ENCODE assay signal across 8 mouse cellular contexts in genomic region chr5:112573916-112574315, GRCm38 (mm10). TPM values are rescaled to one million over a fixed set of nuclear protein-coding genes. Genes with fewer than 3 reads are reported as not detected.
DNase-seq lines count a peak whose midpoint lies in the region; ATAC-seq and TF ChIP-seq lines count a peak whose summit lies in the region.

No protein-coding gene starts in this region.

- no peak overlapping the region for H3K27ac ChIP-seq in gastrocnemius, adult 2 months
- no peak overlapping the region for H3K27ac ChIP-seq in ES-Bruce4 (ENCODE audit: insufficient read depth, low read length)
- peak overlapping the region; percentile 71; the same call in 1 of the 2 replicates for H3K27ac ChIP-seq in left cerebral cortex, adult 2 months
- H3K27ac ChIP-seq in midbrain, embryonic 16.5 days (ENCODE audit: low read length) = peak overlapping the region; percentile 89

- intact Hi-C loops in gastrocnemius, adult 2 months (cut with DNase I) = no loop called here
- intact Hi-C loops in gastrocnemius, postnatal 36 days (cut with DNase I) = no loop called here
- intact Hi-C loops in left cerebral cortex, adult 2 months (cut with DNase I) = loop anchor here (2.0 to 10.0 kb wide), 2 partner anchors 105 to 481 kb away; no protein-coding TSS in a partner anchor

- no peak overlapping the region for H3K4me3 ChIP-seq in gastrocnemius, adult 2 months
- H3K4me3 ChIP-seq in ES-Bruce4 (ENCODE audit: low read depth, low read length) = no peak overlapping the region
- H3K4me3 ChIP-seq in left cerebral cortex, adult 2 months = peak overlapping the region; percentile 90
- H3K4me3 ChIP-seq in midbrain, embryonic 16.5 days (ENCODE audit: low read depth, low read length) = peak overlapping the region; percentile 61

- 4% methylated on average over 8 of the region's 8 CpGs for WGBS in midbrain, embryonic 16.5 days

- peaks cover 8% of the 10 kb centered on the region; the same call in 1 of the 2 replicates for H3K27me3 ChIP-seq in ES-Bruce4 (ENCODE audit: control insufficient read depth, insufficient read depth, low read length, poor library complexity, severe bottlenecking)
- no peaks in the 10 kb centered on the region for H3K27me3 ChIP-seq in midbrain, embryonic 16.5 days (ENCODE audit: control insufficient read depth, insufficient read depth, low read depth, low read length)

- H3K4me2 ChIP-seq in midbrain, embryonic 16.5 days (ENCODE audit: low read length) = peak overlapping the region; percentile 79

- H3K9me3 ChIP-seq in ES-Bruce4 (replicated peaks; ENCODE audit: control insufficient read depth, insufficient read depth, low read length, poor library complexity, severe bottlenecking) = no peaks in the 10 kb centered on the region
- no peaks in the 10 kb centered on the region for H3K9me3 ChIP-seq in midbrain, embryonic 16.5 days (replicated peaks; ENCODE audit: control insufficient read depth, low read length, poor library complexity, severe bottlenecking)

- TF ChIP-seq EP300 in ES-Bruce4 (IDR thresholded peaks at IDR 0.05; ENCODE audit: insufficient read depth, low read depth, low read length) = no peak

- TF ChIP-seq POLR2A in ES-Bruce4 (IDR thresholded peaks at IDR 0.05; ENCODE audit: insufficient read depth, low read length) = no peak

- H3K36me3 ChIP-seq in ES-Bruce4 (ENCODE audit: control insufficient read depth, insufficient read depth, low read length, poor library complexity, severe bottlenecking) = no peaks in the 10 kb centered on the region
- no peaks in the 10 kb centered on the region; the same call in 1 of the 2 replicates for H3K36me3 ChIP-seq in midbrain, embryonic 16.5 days (ENCODE audit: control insufficient read depth, insufficient read depth, low read length)

- peak; percentile 54 for ATAC-seq in midbrain, embryonic 16.5 days

- DNase-seq in gastrocnemius, adult 2 months = peak; percentile 29
- no peak for DNase-seq in gastrocnemius, postnatal 36 days
- DNase-seq in cerebellum, postnatal 25 days = peak; percentile 91 to 95
- peak; percentile 77 to 87 for DNase-seq in frontal cortex, postnatal 36 days (ENCODE audit: low spot score in 2 of 2)
- DNase-seq in left cerebral cortex, adult 2 months (ENCODE audit: extremely low spot score in 1 of 2, low spot score in 2 of 2) = peak; percentile 82 to 86
- DNase-seq in B cell, adult 2 months = no peak

- H3K4me1 ChIP-seq in ES-Bruce4 (ENCODE audit: control insufficient read depth, insufficient read depth, low read length) = no peaks in the 10 kb centered on the region
- peaks cover 30% of the 10 kb centered on the region for H3K4me1 ChIP-seq in midbrain, embryonic 16.5 days (ENCODE audit: control insufficient read depth, insufficient read depth, low read length)

- peak; percentile 56 for TF ChIP-seq CTCF in gastrocnemius, adult 2 months (IDR thresholded peaks at IDR 0.05)
- peak; percentile 76 for TF ChIP-seq CTCF in ES-Bruce4 (IDR thresholded peaks at IDR 0.05; ENCODE audit: low read depth, low read length)
- TF ChIP-seq CTCF in left cerebral cortex, adult 2 months (IDR thresholded peaks at IDR 0.05) = peak; percentile 92

- no peak overlapping the region for H3K9ac ChIP-seq in ES-Bruce4 (ENCODE audit: low read depth, poor library complexity, severe bottlenecking)
- peak overlapping the region; percentile 85; the same call in 1 of the 2 replicates for H3K9ac ChIP-seq in midbrain, embryonic 16.5 days (ENCODE audit: low read depth, low read length)

RNA-seq across cellular contexts. Expression of gene Sez6l, which starts 3.1 kb away (rescaled TPM):
- total RNA-seq in gastrocnemius, adult 2 months (2021) = not detected
- total RNA-seq in gastrocnemius, postnatal 36 days (2021) = under 1 TPM in 1 of 2 experiments, not detected in 1; 0.05 TPM
- polyA plus RNA-seq in ES-Bruce4 (2011; ENCODE audit: insufficient read depth, insufficient read length, low read depth, missing spikeins) = 0.16 TPM in 1 of 2 replicates, not detected in the other
- 100 to 1,000 TPM; 174 to 177 TPM for total RNA-seq in left cerebral cortex, adult 2 months (2021)
- polyA plus RNA-seq in midbrain, embryonic 16.5 days (2015; fragmentation: Nextera tagmentation; extraction: Ambion mirVana) = 72.9 and 75.7 TPM in 2 replicates

Comparison
In these comparisons a context has a peak if more than half of its experiments do, and no peak if none do; other contexts are left out.
1. DNase-seq: peak in gastrocnemius, adult 2 months (single experiment), cerebellum, postnatal 25 days (2 of 2), frontal cortex, postnatal 36 days (2 of 2) and left cerebral cortex, adult 2 months (2 of 2); none in gastrocnemius, postnatal 36 days (0 of 2) and B cell, adult 2 months (0 of 2).
2. H3K27ac ChIP-seq: peak in left cerebral cortex, adult 2 months (single experiment) and midbrain, embryonic 16.5 days (single experiment); none in gastrocnemius, adult 2 months (single experiment) and ES-Bruce4 (single experiment).
3. H3K4me3 ChIP-seq: peak in left cerebral cortex, adult 2 months (single experiment) and midbrain, embryonic 16.5 days (single experiment); none in gastrocnemius, adult 2 months (single experiment) and ES-Bruce4 (single experiment).
4. RNA of gene Sez6l, which starts 3.1 kb away (total RNA-seq): 174 to 177 TPM in left cerebral cortex, adult 2 months; 0.05 TPM in gastrocnemius, postnatal 36 days and not detected in gastrocnemius, adult 2 months; every median in the first group is over 100 times any median in the second.
5. Peak in every context shown above with its lines, with median percentiles within 50 percentile points of each other: CTCF ChIP-seq.